Mouse (Mus musculus): ENCODE results near the gene Sirt2. TPM values are rescaled to one million over a fixed set of nuclear protein-coding genes. Genes with fewer than 3 reads are reported as not detected.

The Sirt2 gene
- polyA plus RNA-seq, 1 experiment = 203 TPM

DNA sequence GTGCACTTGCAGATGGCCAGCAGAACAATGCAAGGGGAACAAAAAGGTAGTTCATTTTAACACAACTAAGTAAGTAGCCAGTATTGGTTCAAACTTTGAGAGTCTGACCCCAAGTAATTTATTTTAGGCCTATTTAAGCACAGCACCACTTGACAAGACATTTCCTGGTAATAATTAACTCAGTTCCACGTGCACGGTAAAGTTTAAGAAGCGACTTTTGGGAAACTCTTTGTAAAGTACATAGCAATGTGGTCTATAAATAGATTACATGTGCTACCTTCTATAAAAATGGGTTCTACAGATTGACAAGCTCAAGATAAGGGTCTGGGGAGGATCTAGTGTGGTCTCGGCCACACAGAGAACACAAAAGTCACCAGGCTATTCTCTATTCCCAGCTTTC, 37.2 kb downstream of the Sirt2 start:
- TF ChIP-seq CTCF (IDR thresholded peaks at IDR 0.05; ENCODE audit: control insufficient read depth, insufficient read depth, insufficient replicate concordance, low read depth, low read length) (no peak), POLR2A (IDR thresholded peaks at IDR 0.05; ENCODE audit: control insufficient read depth, low read depth, low read length) (no peak)
- no peak overlapping the region for H3K27ac ChIP-seq (ENCODE audit: control insufficient read depth, insufficient read depth, low read depth, low read length)
- H3K36me3 ChIP-seq (ENCODE audit: control insufficient read depth, insufficient read depth, low read length) = no peaks in the 10 kb centered on the region
- no peak overlapping the region for H3K4me3 ChIP-seq (ENCODE audit: control insufficient read depth, low read depth, low read length)
- peaks cover 11% of the 10 kb centered on the region for H3K4me1 ChIP-seq (ENCODE audit: control insufficient read depth, insufficient read depth, low read length)
- no peaks in the 10 kb centered on the region for H3K27me3 ChIP-seq (ENCODE audit: control insufficient read depth, insufficient read depth, low read length)

DNA sequence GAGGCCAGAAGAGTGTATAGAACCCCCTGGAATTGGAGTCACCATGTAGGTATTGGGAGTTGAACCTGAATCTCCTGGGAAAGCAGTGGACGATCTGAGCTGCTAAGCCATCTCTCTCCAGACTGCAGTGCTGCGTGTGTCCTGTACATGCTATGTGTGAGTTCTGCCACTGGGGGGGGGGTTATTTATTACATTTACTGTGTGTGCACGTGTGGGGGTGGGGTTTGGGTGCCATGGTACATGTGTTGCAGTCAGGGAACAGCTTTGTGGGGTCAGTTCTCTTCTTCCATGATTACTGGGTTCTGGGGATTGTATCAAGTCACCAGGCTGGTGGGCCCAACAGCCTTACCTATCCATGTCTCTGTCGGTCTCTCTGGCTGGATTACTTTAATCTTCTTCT, 40.3 kb downstream of the Sirt2 start:
- TF ChIP-seq POLR2A (IDR thresholded peaks at IDR 0.05; ENCODE audit: control insufficient read depth, low read depth, low read length) (no peak), CTCF (IDR thresholded peaks at IDR 0.05; ENCODE audit: control insufficient read depth, insufficient read depth, insufficient replicate concordance, low read depth, low read length) (no peak)
- H3K36me3 ChIP-seq (ENCODE audit: control insufficient read depth, insufficient read depth, low read length) = no peaks in the 10 kb centered on the region
- H3K4me3 ChIP-seq (ENCODE audit: control insufficient read depth, low read depth, low read length) = no peak overlapping the region
- H3K27me3 ChIP-seq (ENCODE audit: control insufficient read depth, insufficient read depth, low read length) = no peaks in the 10 kb centered on the region
- no peak overlapping the region for H3K27ac ChIP-seq (ENCODE audit: control insufficient read depth, insufficient read depth, low read depth, low read length)
- peaks cover 17% of the 10 kb centered on the region for H3K4me1 ChIP-seq (ENCODE audit: control insufficient read depth, insufficient read depth, low read length)

DNA sequence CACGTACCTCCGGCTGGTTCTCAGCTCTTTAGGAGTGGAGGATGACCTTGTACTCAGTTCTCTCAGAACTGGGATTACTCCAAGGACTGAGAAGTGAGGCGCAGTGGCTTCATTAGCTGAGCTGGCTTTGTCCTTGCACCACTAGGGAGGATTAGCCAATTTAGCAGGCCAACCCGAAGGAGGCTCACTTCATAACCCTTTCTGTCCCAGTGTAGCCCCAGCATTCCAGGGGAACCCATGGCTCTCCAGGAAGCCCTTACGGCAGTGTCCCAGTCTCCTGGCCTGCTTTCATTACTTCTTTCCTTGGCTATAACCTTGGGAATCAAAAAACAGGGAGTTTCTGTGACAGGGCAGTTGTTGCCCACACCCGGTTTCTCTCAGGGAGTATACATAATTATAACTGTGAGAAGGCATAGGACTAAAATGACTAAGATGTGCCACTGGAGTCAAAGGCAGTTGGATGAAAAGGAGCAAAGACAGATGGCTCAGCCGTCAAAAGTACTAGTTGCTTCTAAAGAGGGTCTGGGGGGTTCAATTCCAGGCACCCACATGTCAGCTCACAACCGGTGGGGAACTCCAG, 41.2 kb downstream of the Sirt2 start:
- peak overlapping the region; percentile 93 for H3K4me3 ChIP-seq (ENCODE audit: control insufficient read depth, low read depth, low read length)
- H3K27ac ChIP-seq (ENCODE audit: control insufficient read depth, insufficient read depth, low read depth, low read length) = peak overlapping the region; percentile 98
- no peaks in the 10 kb centered on the region for H3K27me3 ChIP-seq (ENCODE audit: control insufficient read depth, insufficient read depth, low read length)
- no peak for TF ChIP-seq CTCF (IDR thresholded peaks at IDR 0.05; ENCODE audit: control insufficient read depth, insufficient read depth, insufficient replicate concordance, low read depth, low read length)
- TF ChIP-seq POLR2A (IDR thresholded peaks at IDR 0.05; ENCODE audit: control insufficient read depth, low read depth, low read length) = no peak
- peaks cover 17% of the 10 kb centered on the region for H3K4me1 ChIP-seq (ENCODE audit: control insufficient read depth, insufficient read depth, low read length)
- peaks cover 2% of the 10 kb centered on the region; the same call in 1 of the 2 replicates for H3K36me3 ChIP-seq (ENCODE audit: control insufficient read depth, insufficient read depth, low read length)

DNA sequence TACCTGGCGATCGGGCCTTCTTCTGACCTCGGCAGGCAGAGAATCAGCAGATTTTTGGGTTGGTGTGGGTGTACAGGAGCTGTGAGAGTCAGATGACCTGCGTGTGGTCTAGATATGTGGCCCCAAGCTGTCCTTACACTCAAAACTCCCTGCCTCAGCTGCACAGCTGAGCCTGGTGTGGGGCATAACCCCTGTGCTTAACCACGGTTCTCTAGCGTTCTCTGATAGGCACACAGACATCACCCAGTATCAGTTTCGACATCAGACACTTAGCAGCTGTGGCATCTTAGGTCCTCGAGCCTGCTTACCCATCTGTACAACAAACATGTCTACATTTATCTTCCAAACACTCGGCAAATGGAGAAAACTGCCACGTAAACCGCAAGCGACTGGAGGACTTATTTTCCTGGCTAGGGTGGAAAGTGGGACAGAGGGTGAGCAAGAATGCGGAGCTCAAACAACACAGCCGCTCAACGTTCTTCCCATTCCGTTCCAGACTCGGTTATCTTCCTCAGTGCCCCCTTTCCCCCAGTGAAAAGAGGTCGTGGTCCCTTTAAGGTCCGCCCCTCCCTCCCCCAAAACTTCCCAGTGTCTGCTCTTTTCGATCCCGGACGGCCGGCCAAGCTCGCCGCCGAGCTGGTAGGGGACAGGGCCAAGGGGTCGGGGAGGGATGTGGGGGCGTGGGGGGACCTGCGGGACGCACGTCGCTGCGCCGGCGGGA, 41.8 kb downstream of the Sirt2 start, which contains the start of gene Hnrnpl:
Gene Hnrnpl (plus strand): TSS at position 321 of the 721 bp plus-strand sequence.
- H3K27ac ChIP-seq (ENCODE audit: control insufficient read depth, insufficient read depth, low read depth, low read length) = peak within 1 kb of the TSS; percentile 98
- H3K4me1 ChIP-seq (ENCODE audit: control insufficient read depth, insufficient read depth, low read length) = peaks cover 13% of the 10 kb centered on the region
- TF ChIP-seq CTCF (IDR thresholded peaks at IDR 0.05; ENCODE audit: control insufficient read depth, insufficient read depth, insufficient replicate concordance, low read depth, low read length) (no peak), POLR2A (IDR thresholded peaks at IDR 0.05; ENCODE audit: control insufficient read depth, low read depth, low read length) (peak; percentile 13; the same call in 1 of the 2 replicates)
- H3K27me3 ChIP-seq (ENCODE audit: control insufficient read depth, insufficient read depth, low read length) = no peaks in the 10 kb centered on the region
- H3K4me3 ChIP-seq (ENCODE audit: control insufficient read depth, low read depth, low read length) = peak within 1 kb of the TSS; percentile 93
- peaks cover 5% of the 10 kb centered on the region for H3K36me3 ChIP-seq (ENCODE audit: control insufficient read depth, insufficient read depth, low read length)

DNA sequence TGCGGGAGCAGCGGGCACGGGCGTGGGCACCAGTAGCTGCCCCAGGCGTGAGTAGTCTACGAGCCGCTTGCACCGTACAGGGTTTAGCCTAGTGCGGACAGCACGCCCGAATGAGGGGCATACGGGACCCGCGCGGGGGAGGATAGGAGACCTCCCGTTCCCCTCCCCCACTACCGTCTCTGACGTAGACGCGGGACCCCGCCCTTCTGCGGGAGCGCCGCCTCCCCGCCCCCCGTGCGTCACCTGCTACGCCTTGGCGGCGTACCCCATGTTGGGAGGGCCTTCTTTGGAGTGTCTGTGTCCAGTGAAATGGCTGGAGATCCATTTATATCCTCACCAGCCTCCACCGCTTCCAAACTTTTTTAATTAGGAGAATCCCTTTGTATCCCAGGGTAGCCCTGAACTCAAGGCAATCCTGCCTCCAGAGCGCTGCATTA, 42.4 kb downstream of the Sirt2 start:
- no peaks in the 10 kb centered on the region for H3K27me3 ChIP-seq (ENCODE audit: control insufficient read depth, insufficient read depth, low read length)
- TF ChIP-seq POLR2A (IDR thresholded peaks at IDR 0.05; ENCODE audit: control insufficient read depth, low read depth, low read length) (peak; percentile 60), CTCF (IDR thresholded peaks at IDR 0.05; ENCODE audit: control insufficient read depth, insufficient read depth, insufficient replicate concordance, low read depth, low read length) (no peak)
- peaks cover 12% of the 10 kb centered on the region for H3K4me1 ChIP-seq (ENCODE audit: control insufficient read depth, insufficient read depth, low read length)

DNA sequence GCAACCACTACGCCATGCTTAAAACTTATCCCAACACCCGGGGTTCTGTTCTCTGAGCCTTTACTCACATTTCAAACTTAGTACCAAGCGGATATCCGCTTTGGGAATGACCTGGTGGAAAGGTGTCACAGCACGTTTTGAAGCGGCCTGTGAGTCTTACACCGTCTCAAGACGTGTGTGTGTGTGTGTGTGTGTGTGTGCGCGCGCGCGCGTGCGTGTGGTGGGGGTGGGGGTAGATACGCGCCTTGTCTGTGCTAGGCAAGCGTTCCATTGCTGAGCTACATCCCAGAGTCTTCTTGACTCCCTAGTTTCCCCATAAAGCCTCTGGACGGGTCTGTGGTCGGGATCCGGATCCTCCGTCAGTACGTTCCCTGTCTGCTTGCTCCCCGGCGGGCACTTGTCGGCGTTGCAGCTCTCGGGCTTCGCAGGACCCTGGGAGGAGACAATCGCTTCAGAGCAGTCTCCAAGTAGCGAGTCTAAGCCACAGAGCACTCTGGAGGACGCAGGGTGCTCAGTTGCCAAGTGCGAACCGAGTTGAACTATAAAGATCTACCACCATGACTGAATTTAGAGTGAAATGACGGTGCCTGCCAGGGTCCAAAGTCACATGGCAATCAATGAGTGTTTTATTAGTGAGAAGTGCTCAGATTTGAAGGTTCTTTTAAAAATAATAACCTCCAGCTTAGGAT, 43.0 kb downstream of the Sirt2 start:
- Histone ChIP-seq H3K27me3 (ENCODE audit: control insufficient read depth, insufficient read depth, low read length) (no peaks in the 10 kb centered on the region), H3K27ac (ENCODE audit: control insufficient read depth, insufficient read depth, low read depth, low read length) (peak overlapping the region; percentile 95), H3K36me3 (ENCODE audit: control insufficient read depth, insufficient read depth, low read length) (peaks cover 5% of the 10 kb centered on the region), H3K4me1 (ENCODE audit: control insufficient read depth, insufficient read depth, low read length) (peaks cover 12% of the 10 kb centered on the region), H3K4me3 (ENCODE audit: control insufficient read depth, low read depth, low read length) (peak overlapping the region; percentile 93)
- TF ChIP-seq POLR2A (IDR thresholded peaks at IDR 0.05; ENCODE audit: control insufficient read depth, low read depth, low read length) = no peak; the same call in 1 of the 2 replicates
- TF ChIP-seq CTCF (IDR thresholded peaks at IDR 0.05; ENCODE audit: control insufficient read depth, insufficient read depth, insufficient replicate concordance, low read depth, low read length) = no peak

More for the DNA sequence above, 42.4 kb downstream of the Sirt2 start:
- Histone ChIP-seq H3K4me3 (ENCODE audit: control insufficient read depth, low read depth, low read length) (peak overlapping the region; percentile 93), H3K36me3 (ENCODE audit: control insufficient read depth, insufficient read depth, low read length) (peaks cover 5% of the 10 kb centered on the region), H3K27ac (ENCODE audit: control insufficient read depth, insufficient read depth, low read depth, low read length) (peak overlapping the region; percentile 95)

Data from testis, adult 2 months (tissue).